Mouse (Mus musculus) forelimb bud, embryonic 11.5 days (tissue): ENCODE measurements around the gene Havcr2.
"Not testable (repeated sequence)": the region's sequence is repeated elsewhere in the genome, so short reads cannot be mapped to it uniquely, and the experiment has no call there.

Experiments
- DNase-seq: peaks from one replicate; pipeline ENCODE4 v3.0.0-alpha.2; 2012; ENCODE audit warnings: low read depth, low spot score

Gene Havcr2

GRCm38 (mm10) chr11:46461362-46461761 is 6.6 kb downstream of the Havcr2 start:
- DNase-seq: no peak

DNA sequence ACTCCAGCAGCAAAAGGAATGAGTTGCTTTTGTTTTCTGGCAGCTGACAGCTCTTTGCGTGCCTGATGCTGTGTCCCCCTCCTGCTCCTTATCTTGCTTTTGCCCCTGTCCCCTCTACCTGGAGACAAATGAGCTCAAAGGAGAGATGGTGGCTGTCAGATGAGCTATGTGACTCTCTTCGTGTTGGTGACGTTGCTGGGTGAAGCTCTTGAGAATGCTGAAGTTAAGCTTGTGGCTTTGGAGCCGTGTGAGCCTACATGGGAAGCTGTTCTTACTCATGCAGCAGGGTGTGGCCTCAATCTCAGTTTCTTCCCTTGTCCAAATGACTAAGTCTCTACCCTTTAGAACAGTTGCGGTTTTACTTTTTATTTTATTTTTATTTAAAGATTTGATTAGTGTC is 7.2 kb downstream of the Havcr2 start:
- no peak for DNase-seq

DNA sequence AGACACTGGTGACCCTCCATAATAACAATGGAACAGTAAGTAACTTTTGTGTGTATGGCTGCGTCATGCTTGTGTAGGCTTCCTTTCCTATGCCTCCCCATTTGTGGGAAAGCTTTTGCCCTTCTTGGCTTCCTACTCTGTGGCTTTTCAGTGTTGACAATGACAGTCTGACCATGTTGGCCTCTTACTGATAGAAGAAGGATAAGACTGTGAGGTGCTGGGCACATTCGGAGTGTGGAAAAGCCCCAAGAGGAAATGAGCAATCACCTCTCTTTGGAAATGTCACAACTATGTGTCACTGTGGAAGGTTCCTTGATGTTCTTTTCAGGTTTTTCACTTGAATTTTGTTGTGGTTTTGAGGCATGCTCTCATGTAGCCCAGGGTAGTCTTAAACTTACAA is 12.1 kb downstream of the Havcr2 start:
- DNase-seq: no peak

DNA sequence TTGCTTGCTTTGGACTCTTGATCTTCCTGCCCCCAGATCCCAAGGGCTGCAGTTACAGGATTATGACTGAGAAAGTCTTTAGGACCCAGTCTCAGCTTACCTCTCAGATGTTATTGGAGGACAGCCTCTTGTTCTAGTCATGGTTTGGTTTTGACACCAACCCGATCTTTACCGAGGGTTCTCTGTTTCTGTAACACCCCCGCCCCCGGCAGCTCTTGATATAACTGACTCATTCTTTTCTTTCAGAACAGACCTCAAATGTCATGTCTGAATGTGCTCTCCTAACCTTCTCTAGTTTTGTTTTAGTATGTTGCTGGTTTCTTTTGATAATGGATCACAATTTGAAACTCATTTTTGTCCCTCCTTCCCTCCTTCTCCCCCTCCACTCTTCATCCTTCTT is 19.5 kb downstream of the Havcr2 start:
- DNase-seq: no peak

- DNase-seq: no peak
Observed at GRCm38 (mm10) chr11:46479311-46479710, 24.6 kb downstream of the Havcr2 start.

DNA sequence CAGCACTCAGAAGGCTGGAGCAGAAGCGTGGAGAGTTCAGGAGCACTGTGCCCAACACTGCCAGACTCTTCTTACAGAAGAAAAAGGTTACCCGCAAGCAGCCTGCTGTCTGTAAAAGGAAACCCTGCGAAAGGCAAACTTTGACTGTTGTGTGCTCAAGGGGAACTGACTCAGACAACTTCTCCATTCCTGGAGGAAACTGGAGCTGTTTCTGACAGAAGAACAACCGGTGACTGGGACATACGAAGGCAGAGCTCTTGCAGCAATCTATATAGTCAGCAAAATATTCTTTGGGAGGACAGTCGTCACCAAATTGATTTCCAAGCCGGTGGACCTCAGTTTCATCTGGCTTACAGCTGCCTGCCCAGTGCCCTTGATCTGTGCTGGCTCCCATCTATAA is 25.8 kb downstream of the Havcr2 start:
- DNase-seq: no peak

- DNase-seq: no peak
Observed at GRCm38 (mm10) chr11:46488231-46488630, 33.5 kb downstream of the Havcr2 start.

- no peak for DNase-seq
Observed at GRCm38 (mm10) chr11:46488650-46489049, 33.9 kb downstream of the Havcr2 start.

DNA sequence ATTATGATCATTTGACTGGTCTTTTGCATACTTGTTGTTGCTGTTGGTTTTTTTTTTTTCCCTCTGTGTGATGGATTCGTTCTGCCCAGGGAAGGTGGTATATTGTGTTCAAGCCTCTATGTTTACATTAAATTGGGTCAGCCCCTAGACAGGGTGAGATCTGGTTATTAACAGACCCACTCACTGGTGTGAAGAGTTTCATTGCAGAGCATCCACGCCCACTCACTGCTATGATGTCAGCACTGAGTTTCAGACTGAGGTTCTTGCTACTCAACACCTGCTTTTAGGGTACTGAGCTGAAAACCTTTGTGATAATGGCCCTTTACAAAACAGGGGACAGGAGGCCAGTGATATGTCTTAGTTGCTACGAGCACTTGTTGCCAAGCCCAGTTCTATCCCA is 52.4 kb downstream of the Havcr2 start:
- DNase-seq: no peak

DNA sequence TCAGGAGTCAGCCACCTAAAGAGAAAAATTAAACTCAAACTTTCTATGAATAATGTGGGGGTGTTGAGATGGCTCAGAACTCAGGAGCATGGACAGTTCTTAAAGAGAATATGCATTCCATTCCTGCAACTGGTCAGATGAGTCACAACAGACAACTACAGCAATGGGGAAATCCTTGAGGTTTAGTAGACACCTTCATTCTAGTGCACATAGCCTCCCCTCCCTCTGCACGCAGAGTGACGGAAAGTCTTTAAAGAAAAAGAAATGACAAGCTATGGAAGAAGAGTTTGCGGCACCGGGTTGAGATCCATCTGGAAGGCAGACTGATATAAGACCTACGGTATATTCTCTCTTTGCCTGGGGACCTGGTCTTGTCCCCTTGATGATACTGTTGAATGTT is 55.2 kb downstream of the Havcr2 start:
- DNase-seq: no peak

GRCm38 (mm10) chr11:46521341-46521740 is 66.6 kb downstream of the Havcr2 start:
- not testable (repeated sequence) for DNase-seq

- no peak for DNase-seq
Observed at GRCm38 (mm10) chr11:46522719-46523118, 68.0 kb downstream of the Havcr2 start.

DNA sequence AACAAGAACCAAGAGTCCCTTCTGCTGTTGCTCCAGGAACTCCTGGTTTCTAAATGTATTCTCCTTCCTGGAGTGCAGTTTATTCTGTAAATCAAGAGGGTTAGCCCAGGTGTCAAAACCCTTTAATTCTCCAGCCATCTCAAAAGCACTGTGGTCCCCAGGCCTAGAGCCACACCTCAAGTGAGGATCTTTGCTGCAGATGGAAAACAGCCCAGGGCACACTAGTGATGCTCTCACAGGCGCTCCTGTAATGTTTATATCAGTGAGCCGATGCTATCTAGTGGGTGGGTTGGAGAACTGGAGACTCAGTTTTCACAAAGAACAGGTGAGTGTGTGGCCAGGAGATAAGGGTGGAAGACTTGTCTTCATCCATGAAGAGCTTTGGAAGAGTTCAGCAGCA is 69.2 kb downstream of the Havcr2 start, which contains the start of gene Gm12169:
TSS of gene Gm12169 (plus strand) at position 301 of the 400 bp plus-strand sequence.
- DNase-seq: no peak

DNA sequence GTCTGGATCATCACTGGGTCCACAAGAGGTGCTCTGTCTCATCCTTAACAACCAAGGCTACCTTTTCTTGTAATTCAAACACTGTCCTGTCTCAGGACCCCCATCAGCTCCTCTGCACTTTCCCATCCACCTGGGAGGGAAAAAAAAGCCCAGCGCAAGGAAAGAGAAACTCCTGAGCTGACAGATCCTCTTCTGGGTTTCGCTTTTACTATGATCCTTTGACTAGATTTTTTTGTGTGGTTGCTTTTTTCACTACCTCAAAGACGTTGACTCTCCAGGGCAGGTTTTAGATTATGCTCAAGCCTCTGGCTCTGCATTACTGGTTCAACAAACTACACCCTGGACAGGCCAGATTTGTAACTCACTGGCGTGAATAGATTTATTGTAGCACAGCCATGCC is 75.4 kb downstream of the Havcr2 start:
- DNase-seq: peak; percentile 19
